Mouse (Mus musculus) erythroblast, embryonic 14.5 days (primary cell): ENCODE data around the gene Mars.

Source experiments
- GATA1 ChIP-seq: IDR thresholded peaks from 2 replicates; pipeline ENCODE4 v1.6.1; 2012; ENCODE audit warnings: low read length, inconsistent platforms, mixed read lengths
- TAL1 ChIP-seq: IDR thresholded peaks from 3 replicates; pipeline ENCODE4 v1.6.1; 2012; ENCODE audit warnings: low read length, inconsistent platforms, mixed read lengths

DNA sequence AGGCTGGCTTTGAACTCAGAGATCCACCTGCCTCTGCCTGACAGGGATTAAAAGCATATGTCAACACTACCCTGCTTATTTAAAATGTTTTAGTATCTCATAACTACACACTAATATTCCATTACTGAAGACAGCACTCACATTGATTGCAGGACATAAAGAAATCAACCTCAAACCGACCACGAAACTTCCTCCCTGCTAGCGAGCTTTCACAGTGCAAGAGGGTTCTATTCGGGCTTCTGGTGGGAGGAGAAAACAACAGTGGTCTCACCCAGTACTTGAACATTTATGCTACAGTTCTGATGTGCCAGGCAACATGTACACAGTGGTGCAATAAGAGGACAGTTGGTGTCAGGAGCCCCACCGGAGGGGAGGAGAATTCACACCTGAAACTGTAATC is 60.8 kb downstream of the Mars start:
- TF ChIP-seq TAL1 (no peak), GATA1 (no peak)
